11 mouse cellular contexts compared by ENCODE assay signal in genomic region chrX:6779969-6780539, GRCm38 (mm10). TPM values are rescaled to one million over a fixed set of nuclear protein-coding genes. Genes with fewer than 3 reads are reported as not detected.
DNase-seq lines count a peak whose midpoint lies in the region; ATAC-seq lines count a peak whose summit lies in the region.
"Had no signal": no experiment of that assay in that cellular context is flagged by ENCODE, and none has a peak within 500 bp of the region (broad histone marks: within the 10 kb centered on the region; RNA-seq: fewer than 3 reads in every experiment).

No protein-coding gene starts in this region.

- 0 out of 2 replicates have a peak, but pooled peaks cover 2% of the 10 kb centered on the region for H3K9me3 ChIP-seq in hindbrain, embryonic 10.5 days
- H3K9me3 ChIP-seq in hindbrain, embryonic 11.5 days (ENCODE audit: control insufficient read depth, low read length), result no peaks in the 10 kb centered on the region
- H3K9me3 ChIP-seq in embryonic facial prominence, embryonic 12.5 days, result no peaks in the 10 kb centered on the region
- H3K9me3 ChIP-seq in forebrain, embryonic 15.5 days, result no peaks in the 10 kb centered on the region
- peaks cover 3% of the 10 kb centered on the region; the same call in 1 of the 2 replicates for H3K9me3 ChIP-seq in midbrain, embryonic 10.5 days (replicated peaks)
- H3K9me3 ChIP-seq: liver, embryonic 13.5 days had no signal

- H3K4me1 ChIP-seq in hindbrain, embryonic 10.5 days (replicated peaks), result peaks cover 9% of the 10 kb centered on the region; the same call in 1 of the 2 replicates
- H3K4me1 ChIP-seq in hindbrain, embryonic 11.5 days (replicated peaks; ENCODE audit: control insufficient read depth, insufficient read depth, low read length), result no peaks in the 10 kb centered on the region
- no peaks in the 10 kb centered on the region for H3K4me1 ChIP-seq in embryonic facial prominence, embryonic 12.5 days
- H3K4me1 ChIP-seq in forebrain, embryonic 15.5 days, result 0 out of 2 replicates have a peak, but pooled peaks cover 11% of the 10 kb centered on the region
- H3K4me1 ChIP-seq in midbrain, embryonic 10.5 days, result peaks cover 10% of the 10 kb centered on the region
- H3K4me1 ChIP-seq: liver, embryonic 13.5 days had no signal

- H3K27me3 ChIP-seq in hindbrain, embryonic 10.5 days (ENCODE audit: insufficient read depth, poor library complexity, severe bottlenecking), result peaks cover 35% of the 10 kb centered on the region
- peaks cover 10% of the 10 kb centered on the region for H3K27me3 ChIP-seq in hindbrain, embryonic 11.5 days (ENCODE audit: control insufficient read depth, insufficient read depth, low read length)
- H3K27me3 ChIP-seq in embryonic facial prominence, embryonic 12.5 days, result peaks cover 17% of the 10 kb centered on the region
- no peaks in the 10 kb centered on the region for H3K27me3 ChIP-seq in forebrain, embryonic 15.5 days
- H3K27me3 ChIP-seq in midbrain, embryonic 10.5 days (ENCODE audit: low read depth, poor library complexity, severe bottlenecking), result peaks cover 38% of the 10 kb centered on the region

- peak overlapping the region; percentile 37; the same call in 1 of the 2 replicates for H3K4me3 ChIP-seq in hindbrain, embryonic 10.5 days
- no peak overlapping the region for H3K4me3 ChIP-seq in hindbrain, embryonic 11.5 days (ENCODE audit: low read depth, low read length)
- peak overlapping the region; percentile 16; the same call in 1 of the 2 replicates for H3K4me3 ChIP-seq in embryonic facial prominence, embryonic 12.5 days
- H3K4me3 ChIP-seq in forebrain, embryonic 15.5 days, result peak overlapping the region; percentile 21
- H3K4me3 ChIP-seq in midbrain, embryonic 10.5 days, result peak overlapping the region; percentile 43
- H3K4me3 ChIP-seq: liver, embryonic 13.5 days had no signal

- no peak overlapping the region; the same call in 1 of the 2 replicates for H3K4me2 ChIP-seq in hindbrain, embryonic 11.5 days (replicated peaks; ENCODE audit: low read depth, low read length)
- peak overlapping the region; percentile 22; the same call in 1 of the 2 replicates for H3K4me2 ChIP-seq in embryonic facial prominence, embryonic 12.5 days (replicated peaks)
- peak overlapping the region; percentile 31 for H3K4me2 ChIP-seq in forebrain, embryonic 15.5 days (replicated peaks)
- H3K4me2 ChIP-seq: liver, embryonic 13.5 days had no signal

- no peaks in the 10 kb centered on the region for H3K36me3 ChIP-seq in hindbrain, embryonic 10.5 days
- H3K36me3 ChIP-seq in hindbrain, embryonic 11.5 days (ENCODE audit: control insufficient read depth, insufficient read depth, low read length), result no peaks in the 10 kb centered on the region
- no peaks in the 10 kb centered on the region for H3K36me3 ChIP-seq in embryonic facial prominence, embryonic 12.5 days
- H3K36me3 ChIP-seq in forebrain, embryonic 15.5 days, result no peaks in the 10 kb centered on the region
- H3K36me3 ChIP-seq in midbrain, embryonic 10.5 days, result no peaks in the 10 kb centered on the region
- H3K36me3 ChIP-seq: liver, embryonic 13.5 days had no signal

- no peak overlapping the region for H3K9ac ChIP-seq in hindbrain, embryonic 11.5 days (ENCODE audit: low read depth, low read length)
- H3K9ac ChIP-seq in embryonic facial prominence, embryonic 12.5 days, result no peak overlapping the region
- H3K9ac ChIP-seq in forebrain, embryonic 15.5 days (replicated peaks), result no peak overlapping the region
- H3K9ac ChIP-seq: liver, embryonic 13.5 days had no signal

- ATAC-seq in hindbrain, embryonic 11.5 days (ENCODE audit: low FRiP score), result no peak
- ATAC-seq in embryonic facial prominence, embryonic 12.5 days (ENCODE audit: insufficient number of reproducible peaks, insufficient read depth, low FRiP score, low TSS enrichment), result no peak
- 0 out of 2 replicates have a peak, but pooled peaks have one; percentile 41 for ATAC-seq in forebrain, embryonic 15.5 days (replicated peaks)
- no peak for ATAC-seq in megakaryocyte-erythroid progenitor cell, adult 5-6 weeks (replicated peaks; ENCODE audit: low FRiP score, low TSS enrichment, poor library complexity, severe bottlenecking)

- H3K27ac ChIP-seq in hindbrain, embryonic 10.5 days, result no peak overlapping the region
- no peak overlapping the region for H3K27ac ChIP-seq in hindbrain, embryonic 11.5 days (ENCODE audit: low read depth, low read length)
- H3K27ac ChIP-seq in embryonic facial prominence, embryonic 12.5 days, result no peak overlapping the region
- no peak overlapping the region for H3K27ac ChIP-seq in forebrain, embryonic 15.5 days (replicated peaks)
- no peak overlapping the region for H3K27ac ChIP-seq in midbrain, embryonic 10.5 days (replicated peaks)
- H3K27ac ChIP-seq: liver, embryonic 13.5 days had no signal

- no peak for DNase-seq in hindbrain, embryonic 10.5 days (ENCODE audit: low spot score)
- no peak for DNase-seq in hindbrain, embryonic 11.5 days (ENCODE audit: low spot score)
- DNase-seq in midbrain, embryonic 10.5 days (ENCODE audit: low spot score), result peak; percentile 12
- DNase-seq in gastrocnemius, postnatal 25 days, result no peak
- no peak for DNase-seq in adrenal gland, adult 8-10 months
- DNase-seq: cerebellum, postnatal 25 days; kidney, adult 9 months; liver, embryonic 13.5 days had no signal

- 31% methylated on average over 16 of the region's 16 CpGs for WGBS in hindbrain, embryonic 10.5 days
- 18% methylated on average over 16 of the region's 16 CpGs for WGBS in hindbrain, embryonic 11.5 days
- 13% methylated on average over 16 of the region's 16 CpGs for WGBS in embryonic facial prominence, embryonic 12.5 days
- WGBS in forebrain, embryonic 15.5 days, result 21% methylated on average over 16 of the region's 16 CpGs
- 29% methylated on average over 15 of the region's 16 CpGs for WGBS in midbrain, embryonic 10.5 days

RNA-seq across cellular contexts. Expression of gene Dgkk, which starts 0.9 kb away (rescaled TPM):
- 0.29 and 0.42 TPM in 2 replicates for polyA plus RNA-seq in hindbrain, embryonic 10.5 days (2016; fragmentation: Nextera tagmentation; extraction: Ambion mirVana)
- polyA plus RNA-seq in hindbrain, embryonic 11.5 days (2014; fragmentation: Nextera tagmentation; extraction: Ambion mirVana), result 0.22 and 0.37 TPM in 2 replicates
- polyA plus RNA-seq in embryonic facial prominence, embryonic 12.5 days (2016; fragmentation: Nextera tagmentation; extraction: Ambion mirVana), result 0.46 and 0.51 TPM in 2 replicates
- polyA plus RNA-seq in forebrain, embryonic 15.5 days (2015; fragmentation: Nextera tagmentation; extraction: Ambion mirVana), result 0.54 and 0.66 TPM in 2 replicates
- polyA plus RNA-seq in midbrain, embryonic 10.5 days (2016; fragmentation: Nextera tagmentation; extraction: Ambion mirVana), result 0.34 and 0.44 TPM in 2 replicates
- not detected in 2 replicates for total RNA-seq in megakaryocyte-erythroid progenitor cell, adult 5-6 weeks (2014; fragmentation: Nextera tagmentation)
- not detected in 2 replicates for total RNA-seq in megakaryocyte-erythroid progenitor cell, adult 5-6 weeks (2017)
- total RNA-seq in gastrocnemius, postnatal 25 days (2021), result under 1 TPM in 1 of 2 experiments, not detected in 1; 0.08 TPM
- total RNA-seq in adrenal gland, adult 8-10 months (2022), result 1 to 10 TPM in 3 of 4 experiments, under 1 TPM in 1; 0.94 to 4.5 (median 2.7) TPM
